Mouse (Mus musculus) embryonic facial prominence, embryonic 15.5 days (tissue): ENCODE data around the gene Sat2. TPM values are rescaled to one million over a fixed set of nuclear protein-coding genes. Genes with fewer than 3 reads are reported as not detected.

ENCODE experiments used
- ATAC-seq: fragments of 200-750 bp; cut with Nextera tagmentation; 2 replicates; pipeline ENCODE4 v1.8.0; 2017; ENCODE audit warnings: low read depth, moderate TSS enrichment; ENCODE audit not compliant: insufficient number of reproducible peaks, low FRiP score, low TSS enrichment
- H3K27ac ChIP-seq: fragments of 300-500 bp; sonication (generic); replicated peaks from 2 replicates; pipeline ENCODE4 v1.5.1; 2015; ENCODE audit warnings: mild to moderate bottlenecking, inconsistent platforms
- H3K27me3 ChIP-seq: fragments of 300-500 bp; sonication (generic); 2 replicates; pipeline ENCODE4 v1.6.1; 2015; ENCODE audit warnings: inconsistent platforms
- H3K36me3 ChIP-seq: fragments of 300-500 bp; sonication (generic); 2 replicates; pipeline ENCODE4 v1.6.1; 2015; ENCODE audit warnings: mild to moderate bottlenecking, inconsistent platforms
- H3K4me1 ChIP-seq: fragments of 300-500 bp; sonication (generic); 2 replicates; pipeline ENCODE4 v1.6.1; 2015; ENCODE audit warnings: inconsistent platforms
- H3K4me2 ChIP-seq: fragments of 300-500 bp; sonication (generic); replicated peaks from 2 replicates; pipeline ENCODE4 v1.6.1; 2015; ENCODE audit warnings: mild to moderate bottlenecking, inconsistent platforms
- H3K4me3 ChIP-seq: fragments of 300-500 bp; sonication (generic); replicated peaks from 2 replicates; pipeline ENCODE4 v1.5.1; 2015; ENCODE audit warnings: mild to moderate bottlenecking, inconsistent platforms
- H3K9ac ChIP-seq: fragments of 300-500 bp; sonication (generic); 2 replicates; pipeline ENCODE4 v1.6.1; 2015; ENCODE audit warnings: inconsistent platforms
- H3K9me3 ChIP-seq: fragments of 300-500 bp; sonication (generic); replicated peaks from 2 replicates; pipeline ENCODE4 v1.6.1; 2016; ENCODE audit warnings: inconsistent platforms
- WGBS: fragments of 180-500 bp; shearing (Covaris S2); methylation state at CpG from one replicate; pipeline ENCODE4 v1.1.7; 2015; 5-methylcytosine and 5-hydroxymethylcytosine counted together
- polyA plus RNA-seq: library from polyadenylated mRNA; unstranded; fragments of >200 nt; fragmentation: Nextera tagmentation; extraction: Ambion mirVana; gene quantifications from 2 replicates; pipeline ENCODE4 v1.2.1, GENCODE M21; 2015

Gene Sat2
- polyA plus RNA-seq, 1 experiment from 2014 or later: 22.5 TPM

- WGBS: 74% methylated on average over 3 of the region's 3 CpGs
- Histone ChIP-seq H3K9ac (no peak overlapping the region), H3K4me1 (peaks cover 19% of the 10 kb centered on the region), H3K36me3 (peaks cover 16% of the 10 kb centered on the region), H3K4me2 (no peak overlapping the region; the same call in 1 of the 2 replicates), H3K27ac (no peak overlapping the region), H3K4me3 (no peak overlapping the region), H3K27me3 (no peaks in the 10 kb centered on the region), H3K9me3 (no peaks in the 10 kb centered on the region)
- ATAC-seq: no peak
These were observed 13.6 kb downstream of the Sat2 start for GRCm38 (mm10) chr11:69635471-69635870.

- Histone ChIP-seq H3K4me2 (no peak overlapping the region), H3K9ac (no peak overlapping the region), H3K4me1 (no peaks in the 10 kb centered on the region), H3K27ac (no peak overlapping the region), H3K9me3 (no peaks in the 10 kb centered on the region), H3K27me3 (no peaks in the 10 kb centered on the region), H3K36me3 (peaks cover 96% of the 10 kb centered on the region), H3K4me3 (no peak overlapping the region)
- ATAC-seq: no peak
- 85% methylated on average over 5 of the region's 5 CpGs for WGBS
These were observed 24.0 kb downstream of the Sat2 start for GRCm38 (mm10) chr11:69645860-69646259.

GRCm38 (mm10) chr11:69653399-69653798 lies 31.6 kb downstream of the Sat2 start:
- Histone ChIP-seq H3K27me3 (no peaks in the 10 kb centered on the region), H3K9me3 (no peaks in the 10 kb centered on the region), H3K4me1 (peaks cover 29% of the 10 kb centered on the region), H3K4me2 (no peak overlapping the region), H3K9ac (no peak overlapping the region), H3K36me3 (peaks cover 66% of the 10 kb centered on the region), H3K4me3 (no peak overlapping the region), H3K27ac (peak overlapping the region; percentile 23)
- no peak for ATAC-seq
- WGBS: 55% methylated on average over 5 of the region's 5 CpGs

GRCm38 (mm10) chr11:69654760-69655159 lies 32.9 kb downstream of the Sat2 start:
- H3K4me1 ChIP-seq: peaks cover 29% of the 10 kb centered on the region
- H3K9me3 ChIP-seq: no peaks in the 10 kb centered on the region
- no peak for ATAC-seq
- peak overlapping the region; percentile 18; the same call in 1 of the 2 replicates for H3K4me3 ChIP-seq
- H3K4me2 ChIP-seq: peak overlapping the region; percentile 27
- peak overlapping the region; percentile 80 for H3K27ac ChIP-seq
- no peak overlapping the region for H3K9ac ChIP-seq
- peaks cover 63% of the 10 kb centered on the region for H3K36me3 ChIP-seq
- 23% methylated on average over 9 of the region's 9 CpGs for WGBS
- H3K27me3 ChIP-seq: no peaks in the 10 kb centered on the region

GRCm38 (mm10) chr11:69655264-69656064 lies 33.6 kb downstream of the Sat2 start, which contains the start of gene Sox15:
Gene Sox15 (plus strand): TSS chr11:69655314.
- Histone ChIP-seq H3K4me2 (peak within 1 kb of the TSS; percentile 27), H3K9ac (no peak within 1 kb of the TSS)

GRCm38 (mm10) chr11:69656065-69656455 lies 34.2 kb downstream of the Sat2 start:
- WGBS: 52% methylated on average over 5 of the region's 5 CpGs
- H3K9ac ChIP-seq: no peak overlapping the region
- H3K27me3 ChIP-seq: no peaks in the 10 kb centered on the region
- peaks cover 50% of the 10 kb centered on the region for H3K36me3 ChIP-seq
- H3K4me3 ChIP-seq: peak overlapping the region; percentile 12; the same call in 1 of the 2 replicates
- H3K9me3 ChIP-seq: no peaks in the 10 kb centered on the region
- no peak for ATAC-seq
- H3K4me2 ChIP-seq: peak overlapping the region; percentile 27
- H3K4me1 ChIP-seq: peaks cover 29% of the 10 kb centered on the region
- H3K27ac ChIP-seq: peak overlapping the region; percentile 80

More at GRCm38 (mm10) chr11:69655264-69656064, 33.6 kb downstream of the Sat2 start, which contains the start of gene Sox15:
- Histone ChIP-seq H3K27me3 (no peaks in the 10 kb centered on the region), H3K9me3 (no peaks in the 10 kb centered on the region), H3K36me3 (peaks cover 56% of the 10 kb centered on the region), H3K4me1 (peaks cover 29% of the 10 kb centered on the region), H3K4me3 (peak within 1 kb of the TSS; percentile 18), H3K27ac (peak within 1 kb of the TSS; percentile 80)
- ATAC-seq: peak; percentile 77
- 15% methylated on average over 34 of the region's 34 CpGs for WGBS

- no peaks in the 10 kb centered on the region for H3K27me3 ChIP-seq
- H3K27ac ChIP-seq: peak overlapping the region; percentile 80
- peak overlapping the region; percentile 27; the same call in 1 of the 2 replicates for H3K4me2 ChIP-seq
- peaks cover 36% of the 10 kb centered on the region for H3K4me1 ChIP-seq
- H3K9me3 ChIP-seq: no peaks in the 10 kb centered on the region
- WGBS: 66% methylated on average over 10 of the region's 10 CpGs
- H3K36me3 ChIP-seq: peaks cover 42% of the 10 kb centered on the region
- ATAC-seq: no peak
- H3K9ac ChIP-seq: no peak overlapping the region
- H3K4me3 ChIP-seq: peak overlapping the region; percentile 12; the same call in 1 of the 2 replicates
These were observed 35.0 kb downstream of the Sat2 start for GRCm38 (mm10) chr11:69656617-69657461.

GRCm38 (mm10) chr11:69657462-69657881 lies 35.6 kb downstream of the Sat2 start:
- Histone ChIP-seq H3K9ac (no peak overlapping the region), H3K27me3 (no peaks in the 10 kb centered on the region), H3K36me3 (peaks cover 36% of the 10 kb centered on the region), H3K27ac (no peak overlapping the region), H3K9me3 (no peaks in the 10 kb centered on the region), H3K4me2 (no peak overlapping the region), H3K4me3 (no peak overlapping the region), H3K4me1 (peaks cover 36% of the 10 kb centered on the region)
- WGBS: 82% methylated on average over 15 of the region's 15 CpGs
- no peak for ATAC-seq

GRCm38 (mm10) chr11:69661221-69661881 lies 39.5 kb downstream of the Sat2 start:
- Histone ChIP-seq H3K4me1 (peaks cover 25% of the 10 kb centered on the region), H3K27ac (peak overlapping the region; percentile 96), H3K9me3 (no peaks in the 10 kb centered on the region), H3K4me2 (peak overlapping the region; percentile 48), H3K4me3 (peak overlapping the region; percentile 56), H3K36me3 (peaks cover 54% of the 10 kb centered on the region), H3K27me3 (no peaks in the 10 kb centered on the region), H3K9ac (peak overlapping the region; percentile 37; the same call in 1 of the 2 replicates)
- ATAC-seq: no peak
- WGBS: 72% methylated on average over 3 of the region's 3 CpGs

GRCm38 (mm10) chr11:69662213-69662966 lies 40.6 kb downstream of the Sat2 start, which contains the start of gene Mpdu1:
Gene Mpdu1 (minus strand): TSS chr11:69662642.
- Histone ChIP-seq H3K4me3 (peak within 1 kb of the TSS; percentile 56), H3K27me3 (no peaks in the 10 kb centered on the region), H3K4me2 (peak within 1 kb of the TSS; percentile 48), H3K9me3 (no peaks in the 10 kb centered on the region), H3K36me3 (peaks cover 53% of the 10 kb centered on the region), H3K4me1 (peaks cover 18% of the 10 kb centered on the region), H3K9ac (peak within 1 kb of the TSS; percentile 37), H3K27ac (peak within 1 kb of the TSS; percentile 96)
- ATAC-seq: peak; percentile 95
- under 1% methylated on average over 48 of the region's 48 CpGs for WGBS
